Mouse (Mus musculus) heart, postnatal 0 days (tissue): ENCODE results near the gene Birc7.

Experiments
- CTCF ChIP-seq: IDR thresholded peaks from 2 replicates; pipeline ENCODE4 v1.5.1; 2016; ENCODE audit warnings: antibody characterized with exemption, control low read depth, low read depth
- EP300 ChIP-seq: IDR thresholded peaks from 2 replicates; pipeline ENCODE4 v1.6.1; 2016; ENCODE audit warnings: antibody characterized with exemption, low read depth

GRCm38 (mm10) chr2:180879365-180880067 lies 49.3 kb upstream of the Birc7 start:
- TF ChIP-seq CTCF: no peak
- TF ChIP-seq EP300: no peak
